Mouse (Mus musculus) lung, postnatal 14 days (tissue): Measurements from ENCODE around the gene S1pr2.
"Not testable (repeated sequence)": the region's sequence is repeated elsewhere in the genome, so short reads cannot be mapped to it uniquely, and the experiment has no call there.

ENCODE experiments used
- DNase-seq: peaks from one replicate; pipeline ENCODE4 v3.0.0; 2021

Gene S1pr2

GRCm38 (mm10) chr9:20998337-20998736 is 21.8 kb upstream of the S1pr2 start:
- not testable (repeated sequence) for DNase-seq

- no peak for DNase-seq
These were observed 20.5 kb upstream of the S1pr2 start for GRCm38 (mm10) chr9:20997065-20997464.

GRCm38 (mm10) chr9:20995069-20995468 is 18.5 kb upstream of the S1pr2 start:
- no peak for DNase-seq

GRCm38 (mm10) chr9:20993165-20993898 is 16.8 kb upstream of the S1pr2 start:
- peak; percentile 87 for DNase-seq

GRCm38 (mm10) chr9:20991587-20991986 is 15.0 kb upstream of the S1pr2 start:
- DNase-seq: no peak

- DNase-seq: peak; percentile 71
These were observed 14.3 kb upstream of the S1pr2 start for GRCm38 (mm10) chr9:20990861-20991260.

GRCm38 (mm10) chr9:20987953-20988352 is 11.4 kb upstream of the S1pr2 start:
- DNase-seq: no peak

- DNase-seq: no peak
These were observed 10.5 kb upstream of the S1pr2 start for GRCm38 (mm10) chr9:20986952-20987686.

- no peak for DNase-seq
These were observed 6.6 kb upstream of the S1pr2 start for GRCm38 (mm10) chr9:20983169-20983568.

GRCm38 (mm10) chr9:20982171-20982570 is 5.6 kb upstream of the S1pr2 start:
- DNase-seq: no peak

GRCm38 (mm10) chr9:20979769-20980168 is 3.2 kb upstream of the S1pr2 start:
- no peak for DNase-seq

- DNase-seq: no peak
These were observed 2.6 kb upstream of the S1pr2 start for GRCm38 (mm10) chr9:20979181-20979580.

GRCm38 (mm10) chr9:20978409-20979095 is 2.0 kb upstream of the S1pr2 start:
- no peak for DNase-seq

GRCm38 (mm10) chr9:20976961-20977689 is 544 bp upstream of the S1pr2 start:
- DNase-seq: no peak

GRCm38 (mm10) chr9:20975431-20976215 is 958 bp downstream of the S1pr2 start:
- DNase-seq: peak; percentile 73

- no peak for DNase-seq
These were observed 2.9 kb downstream of the S1pr2 start for GRCm38 (mm10) chr9:20973682-20974075.

- DNase-seq: no peak
These were observed 3.4 kb downstream of the S1pr2 start for GRCm38 (mm10) chr9:20973001-20973681.

GRCm38 (mm10) chr9:20972141-20972992 is 4.2 kb downstream of the S1pr2 start:
- peak; percentile 55 for DNase-seq

GRCm38 (mm10) chr9:20971751-20972140 is 4.8 kb downstream of the S1pr2 start:
- DNase-seq: peak; percentile 55

GRCm38 (mm10) chr9:20966747-20967146 is 9.8 kb downstream of the S1pr2 start:
- no peak for DNase-seq

GRCm38 (mm10) chr9:20966008-20966407 is 10.6 kb downstream of the S1pr2 start:
- no peak for DNase-seq
